Mouse (Mus musculus): ENCODE results near the gene Zfp345. TPM values are rescaled to one million over a fixed set of nuclear protein-coding genes. Genes with fewer than 3 reads are reported as not detected.
"Not testable (repeated sequence)": the region's sequence is repeated elsewhere in the genome, so short reads cannot be mapped to it uniquely, and the experiment has no call there.

Zfp345 gene
- 0.09 TPM in 2 replicates for polyA plus RNA-seq (2015; fragmentation: Nextera tagmentation; extraction: Ambion mirVana)

- H3K4me1 ChIP-seq (ENCODE audit: control insufficient read depth, insufficient read depth, low read length); H3K36me3 ChIP-seq (ENCODE audit: control insufficient read depth, insufficient read depth); H3K9me3 ChIP-seq (replicated peaks; ENCODE audit: control insufficient read depth, low read length); H3K9ac ChIP-seq (ENCODE audit: low read length); H3K27ac ChIP-seq (ENCODE audit: low read length); H3K27me3 ChIP-seq (ENCODE audit: control insufficient read depth, insufficient read depth, low read length); H3K4me3 ChIP-seq (ENCODE audit: low read length); H3K4me2 ChIP-seq (ENCODE audit: low read depth, low read length); ATAC-seq (replicated peaks; ENCODE audit: extremely low read depth, insufficient read depth, low FRiP score): not testable (repeated sequence)
- 62% methylated on average over 7 of the region's 8 CpGs for WGBS
Observed at GRCm38 (mm10) chr2:150484939-150485778, at the start of gene Zfp345. Gene Zfp345 (minus strand): TSS chr2:150485091.

DNA sequence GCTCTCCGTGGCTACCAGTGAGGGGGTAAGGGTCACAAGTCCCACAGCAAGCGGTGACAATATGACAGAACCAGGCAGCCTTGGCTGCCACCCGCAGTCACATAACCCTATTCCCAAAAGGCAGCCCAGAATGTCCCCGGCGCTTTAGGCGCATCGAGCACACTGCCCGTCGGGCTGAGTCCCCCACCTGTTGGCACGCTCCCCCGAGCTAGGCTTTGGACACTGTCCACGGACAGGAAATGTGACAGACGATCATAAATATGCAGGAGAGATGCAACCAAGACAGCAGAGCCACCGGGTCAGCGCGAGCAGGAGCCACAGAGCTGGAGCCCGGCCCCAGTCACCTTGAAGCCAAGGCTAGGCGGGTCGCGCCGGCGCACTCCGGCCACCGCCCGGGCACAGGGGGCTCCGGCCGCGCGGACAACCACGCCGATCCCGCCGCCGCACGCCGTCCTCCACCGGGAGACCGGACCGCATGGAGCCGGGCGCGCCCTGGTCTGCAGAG lies 40.9 kb upstream of the Zfp345 start:
- Histone ChIP-seq H3K9me3 (replicated peaks; ENCODE audit: control insufficient read depth, low read length) (no peaks in the 10 kb centered on the region), H3K36me3 (ENCODE audit: control insufficient read depth, insufficient read depth) (no peaks in the 10 kb centered on the region), H3K27ac (ENCODE audit: low read length) (no peak overlapping the region), H3K9ac (ENCODE audit: low read length) (peak overlapping the region; percentile 58), H3K4me2 (ENCODE audit: low read depth, low read length) (peak overlapping the region; percentile 70), H3K27me3 (ENCODE audit: control insufficient read depth, insufficient read depth, low read length) (peaks cover 9% of the 10 kb centered on the region; the same call in 1 of the 2 replicates), H3K4me1 (ENCODE audit: control insufficient read depth, insufficient read depth, low read length) (no peaks in the 10 kb centered on the region), H3K4me3 (ENCODE audit: low read length) (peak overlapping the region; percentile 43)
- WGBS: 3% methylated on average over 42 of the region's 42 CpGs
- peak; percentile 28; the same call in 1 of the 2 replicates for ATAC-seq (replicated peaks; ENCODE audit: extremely low read depth, insufficient read depth, low FRiP score)

DNA sequence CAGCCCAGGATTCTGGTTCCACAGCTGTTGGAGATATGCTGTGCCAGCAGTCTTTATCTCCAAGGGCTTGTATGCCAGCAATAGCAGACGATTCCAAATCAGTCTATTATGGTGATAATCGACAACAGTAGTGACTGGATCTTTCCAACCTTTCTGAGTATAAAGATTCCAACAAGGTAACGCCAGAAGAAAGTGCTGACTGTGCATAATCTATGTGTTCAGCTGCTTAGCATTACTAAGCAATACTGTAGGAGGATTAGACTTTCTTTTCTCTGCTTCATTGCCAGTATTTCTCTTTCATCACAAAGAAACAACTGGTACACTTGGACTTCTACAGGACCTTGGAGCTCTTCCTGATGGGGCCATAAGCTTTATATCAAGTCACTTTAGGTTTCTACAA lies 27.9 kb upstream of the Zfp345 start:
- Histone ChIP-seq H3K9ac (ENCODE audit: low read length) (no peak overlapping the region), H3K4me3 (ENCODE audit: low read length) (no peak overlapping the region), H3K9me3 (replicated peaks; ENCODE audit: control insufficient read depth, low read length) (no peaks in the 10 kb centered on the region), H3K27ac (ENCODE audit: low read length) (no peak overlapping the region), H3K27me3 (ENCODE audit: control insufficient read depth, insufficient read depth, low read length) (no peaks in the 10 kb centered on the region), H3K4me1 (ENCODE audit: control insufficient read depth, insufficient read depth, low read length) (no peaks in the 10 kb centered on the region), H3K36me3 (ENCODE audit: control insufficient read depth, insufficient read depth) (no peaks in the 10 kb centered on the region), H3K4me2 (ENCODE audit: low read depth, low read length) (no peak overlapping the region)
- no peak for ATAC-seq (replicated peaks; ENCODE audit: extremely low read depth, insufficient read depth, low FRiP score)
- WGBS: 61% methylated on average over 3 of the region's 3 CpGs

- not testable (repeated sequence) for ATAC-seq (replicated peaks; ENCODE audit: extremely low read depth, insufficient read depth, low FRiP score)
- 26% methylated on average over 60 of the region's 60 CpGs for WGBS
Observed at GRCm38 (mm10) chr2:150500124-150500973, 15.5 kb upstream of the Zfp345 start.

DNA sequence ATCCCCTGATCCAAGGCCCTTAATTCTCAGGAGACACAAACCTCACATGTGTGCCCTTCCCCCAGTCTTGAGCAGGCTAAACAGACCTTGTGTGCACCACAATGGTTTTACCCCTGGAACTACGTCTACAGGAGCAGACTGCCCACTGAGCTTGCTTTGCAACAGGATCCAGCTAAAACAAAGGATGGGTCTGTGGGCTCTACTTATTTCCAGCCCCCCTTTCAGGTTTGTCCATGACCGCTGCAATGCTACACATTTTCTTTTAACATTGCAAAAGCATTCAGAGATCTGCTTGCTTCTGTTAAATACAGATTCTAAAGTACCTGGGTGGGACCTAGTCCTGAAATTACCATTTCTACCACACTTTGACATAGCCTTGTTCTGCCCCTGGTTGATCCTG lies 8.1 kb upstream of the Zfp345 start:
- H3K9me3 ChIP-seq (replicated peaks; ENCODE audit: control insufficient read depth, low read length): no peaks in the 10 kb centered on the region; the same call in none of the 2 replicates
- ATAC-seq (replicated peaks; ENCODE audit: extremely low read depth, insufficient read depth, low FRiP score): no peak
- H3K9ac ChIP-seq (ENCODE audit: low read length): no peak overlapping the region
- no peaks in the 10 kb centered on the region for H3K36me3 ChIP-seq (ENCODE audit: control insufficient read depth, insufficient read depth)
- no peak overlapping the region for H3K4me3 ChIP-seq (ENCODE audit: low read length)
- H3K27ac ChIP-seq (ENCODE audit: low read length): no peak overlapping the region
- no peaks in the 10 kb centered on the region for H3K27me3 ChIP-seq (ENCODE audit: control insufficient read depth, insufficient read depth, low read length)
- no peak overlapping the region for H3K4me2 ChIP-seq (ENCODE audit: low read depth, low read length)
- H3K4me1 ChIP-seq (ENCODE audit: control insufficient read depth, insufficient read depth, low read length): no peaks in the 10 kb centered on the region
- 72% methylated on average over 2 of the region's 2 CpGs for WGBS

More at GRCm38 (mm10) chr2:150500124-150500973, 15.5 kb upstream of the Zfp345 start:
- Histone ChIP-seq H3K4me2 (ENCODE audit: low read depth, low read length) (peak overlapping the region; percentile 60), H3K4me3 (ENCODE audit: low read length) (peak overlapping the region; percentile 37)
- not testable (repeated sequence) for H3K27me3 ChIP-seq (ENCODE audit: control insufficient read depth, insufficient read depth, low read length); H3K4me1 ChIP-seq (ENCODE audit: control insufficient read depth, insufficient read depth, low read length); H3K9ac ChIP-seq (ENCODE audit: low read length); H3K36me3 ChIP-seq (ENCODE audit: control insufficient read depth, insufficient read depth); H3K27ac ChIP-seq (ENCODE audit: low read length); H3K9me3 ChIP-seq (replicated peaks; ENCODE audit: control insufficient read depth, low read length)

GRCm38 (mm10) chr2:150451180-150451919 lies 33.5 kb downstream of the Zfp345 start, which contains the start of gene Zfp442:
Gene Zfp442 (minus strand): TSS chr2:150451486.
- ATAC-seq (replicated peaks; ENCODE audit: extremely low read depth, insufficient read depth, low FRiP score): peak; percentile 99
- peak within 1 kb of the TSS; percentile 65 for H3K9ac ChIP-seq (ENCODE audit: low read length)
- peak within 1 kb of the TSS; percentile 58 for H3K4me3 ChIP-seq (ENCODE audit: low read length)
- peak within 1 kb of the TSS; percentile 68 for H3K27ac ChIP-seq (ENCODE audit: low read length)
- H3K4me2 ChIP-seq (ENCODE audit: low read depth, low read length): peak within 1 kb of the TSS; percentile 64
- not testable (repeated sequence) for H3K27me3 ChIP-seq (ENCODE audit: control insufficient read depth, insufficient read depth, low read length); H3K9me3 ChIP-seq (replicated peaks; ENCODE audit: control insufficient read depth, low read length); H3K4me1 ChIP-seq (ENCODE audit: control insufficient read depth, insufficient read depth, low read length); H3K36me3 ChIP-seq (ENCODE audit: control insufficient read depth, insufficient read depth)
- under 1% methylated on average over 18 of the region's 18 CpGs for WGBS

DNA sequence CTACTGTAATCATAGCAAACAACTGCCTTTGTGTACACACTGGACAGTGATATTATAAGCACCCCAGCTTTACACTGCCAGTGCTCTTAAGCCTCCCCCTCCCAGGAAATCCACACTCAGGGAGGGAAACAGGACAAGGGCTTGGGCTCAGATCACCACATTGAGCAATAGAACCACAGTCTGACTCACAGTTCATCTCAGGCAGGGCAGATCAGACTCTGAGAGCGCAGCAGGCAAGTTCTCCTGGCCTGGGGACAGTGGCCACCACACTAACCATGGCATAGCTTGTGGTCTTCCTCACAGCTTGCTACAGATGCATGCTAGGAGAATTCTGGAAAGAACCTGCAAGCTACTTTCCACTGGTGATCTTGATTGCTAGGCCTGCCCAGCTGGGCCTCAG lies 45.8 kb downstream of the Zfp345 start:
- not testable (repeated sequence) for H3K27ac ChIP-seq (ENCODE audit: low read length); H3K4me3 ChIP-seq (ENCODE audit: low read length); H3K36me3 ChIP-seq (ENCODE audit: control insufficient read depth, insufficient read depth); H3K9ac ChIP-seq (ENCODE audit: low read length); H3K27me3 ChIP-seq (ENCODE audit: control insufficient read depth, insufficient read depth, low read length); H3K4me2 ChIP-seq (ENCODE audit: low read depth, low read length); H3K9me3 ChIP-seq (replicated peaks; ENCODE audit: control insufficient read depth, low read length); ATAC-seq (replicated peaks; ENCODE audit: extremely low read depth, insufficient read depth, low FRiP score); H3K4me1 ChIP-seq (ENCODE audit: control insufficient read depth, insufficient read depth, low read length)
- WGBS: 91% methylated on average over 1 of the region's 1 CpGs

Data from heart, embryonic 16.5 days (tissue).